Mouse (Mus musculus): ENCODE results near the gene Bscl2.
A peak's percentile ranks its signal among the peaks of the same experiment; 100 is the strongest.

DNA sequence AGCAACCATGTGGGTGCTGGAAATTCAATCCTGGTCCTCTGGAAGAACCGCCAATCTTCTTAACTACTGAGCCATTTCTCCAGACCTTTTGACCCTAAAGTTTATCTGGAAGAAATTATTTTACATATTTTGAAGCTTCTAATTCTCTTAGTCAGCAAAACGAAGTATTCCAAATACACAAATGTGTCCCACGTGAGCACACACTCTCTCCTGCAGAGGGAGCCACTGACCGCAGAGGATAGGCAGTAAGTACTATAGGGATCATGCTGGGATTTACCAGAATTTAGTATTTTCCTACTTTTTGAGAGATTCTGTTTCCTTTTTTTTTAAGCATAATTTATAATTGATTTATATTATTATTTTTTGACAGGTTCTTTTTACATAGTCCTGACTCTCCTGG, 20.4 kb downstream of the Bscl2 start:
- TF ChIP-seq CTCF (IDR thresholded peaks at IDR 0.05; ENCODE audit: borderline replicate concordance, extremely low read depth, insufficient read depth, insufficient read length) (peak; percentile 60; the same call in 1 of the 2 replicates), POLR2A (IDR thresholded peaks at IDR 0.05; ENCODE audit: borderline replicate concordance, extremely low read depth, insufficient read depth, insufficient read length, poor library complexity, severe bottlenecking) (no peak)

All from brain, embryonic 14.5 days (tissue).